Mouse (Mus musculus) lung, postnatal 0 days (tissue): ENCODE results near the gene Gdpd5. TPM values are rescaled to one million over a fixed set of nuclear protein-coding genes. Genes with fewer than 3 reads are reported as not detected.
A peak's percentile ranks its signal among the peaks of the same experiment; 100 is the strongest.

ENCODE experiments used
- ATAC-seq: fragments of 200-750 bp; cut with Nextera tagmentation; 2 replicates; pipeline ENCODE4 v1.8.0; 2017; ENCODE audit warnings: moderate library complexity
- DNase-seq: peaks from one replicate; pipeline ENCODE4 v3.0.0-alpha.2; 2016; ENCODE audit warnings: low spot score
- H3K27ac ChIP-seq: fragments of 300-500 bp; sonication (generic); 2 replicates; pipeline ENCODE4 v1.5.1; 2014; ENCODE audit warnings: antibody characterized with exemption, mild to moderate bottlenecking, low read length, mixed read lengths
- H3K27me3 ChIP-seq: fragments of 300-500 bp; sonication (generic); replicated peaks from 2 replicates; pipeline ENCODE4 v1.6.1; 2014; ENCODE audit warnings: low read length, mixed read lengths; ENCODE audit not compliant: insufficient read depth
- H3K36me3 ChIP-seq: fragments of 300-500 bp; sonication (generic); 2 replicates; pipeline ENCODE4 v1.6.1; 2014; ENCODE audit warnings: low read length, mixed read lengths; ENCODE audit not compliant: insufficient read depth
- H3K4me1 ChIP-seq: fragments of 300-500 bp; sonication (generic); 2 replicates; pipeline ENCODE4 v1.6.1; 2014; ENCODE audit warnings: antibody characterized with exemption, low read depth, low read length, mixed read lengths; ENCODE audit not compliant: insufficient read depth
- H3K4me2 ChIP-seq: fragments of 300-500 bp; sonication (generic); replicated peaks from 2 replicates; pipeline ENCODE4 v1.6.1; 2014; ENCODE audit warnings: low read depth, mild to moderate bottlenecking, low read length, moderate library complexity, mixed read lengths
- H3K4me3 ChIP-seq: fragments of 300-500 bp; sonication (generic); 2 replicates; pipeline ENCODE4 v1.5.1; 2014; ENCODE audit warnings: low read depth, low read length
- H3K9ac ChIP-seq: fragments of 300-500 bp; sonication (generic); replicated peaks from 2 replicates; pipeline ENCODE4 v1.6.1; 2014; ENCODE audit warnings: low read depth, mild to moderate bottlenecking
- H3K9me3 ChIP-seq: fragments of 300-500 bp; sonication (generic); 2 replicates; pipeline ENCODE4 v1.6.1; 2016; ENCODE audit warnings: low read length, mixed read lengths
- CTCF ChIP-seq: IDR thresholded peaks from 2 replicates; pipeline ENCODE4 v1.5.1; 2016; ENCODE audit warnings: antibody characterized with exemption, mild to moderate bottlenecking
- EP300 ChIP-seq: IDR thresholded peaks from 2 replicates; pipeline ENCODE4 v1.6.1; 2016; ENCODE audit warnings: antibody characterized with exemption, mild to moderate bottlenecking, control low read depth
- WGBS: fragments of 180-500 bp; shearing (Covaris S2); extraction: QIAGEN DNeasy Blood & Tissue Kit; methylation state at CpG from one replicate; pipeline ENCODE4 v1.1.7; 2014; 5-methylcytosine and 5-hydroxymethylcytosine counted together
- polyA plus RNA-seq: library from polyadenylated mRNA; unstranded; fragments of >200 nt; fragmentation: Nextera tagmentation; extraction: Ambion mirVana; gene quantifications from 2 replicates; pipeline ENCODE4 v1.2.1, GENCODE M21; 2015

Gene Gdpd5
- polyA plus RNA-seq, 1 experiment from 2014 or later: 18.7 TPM

DNA sequence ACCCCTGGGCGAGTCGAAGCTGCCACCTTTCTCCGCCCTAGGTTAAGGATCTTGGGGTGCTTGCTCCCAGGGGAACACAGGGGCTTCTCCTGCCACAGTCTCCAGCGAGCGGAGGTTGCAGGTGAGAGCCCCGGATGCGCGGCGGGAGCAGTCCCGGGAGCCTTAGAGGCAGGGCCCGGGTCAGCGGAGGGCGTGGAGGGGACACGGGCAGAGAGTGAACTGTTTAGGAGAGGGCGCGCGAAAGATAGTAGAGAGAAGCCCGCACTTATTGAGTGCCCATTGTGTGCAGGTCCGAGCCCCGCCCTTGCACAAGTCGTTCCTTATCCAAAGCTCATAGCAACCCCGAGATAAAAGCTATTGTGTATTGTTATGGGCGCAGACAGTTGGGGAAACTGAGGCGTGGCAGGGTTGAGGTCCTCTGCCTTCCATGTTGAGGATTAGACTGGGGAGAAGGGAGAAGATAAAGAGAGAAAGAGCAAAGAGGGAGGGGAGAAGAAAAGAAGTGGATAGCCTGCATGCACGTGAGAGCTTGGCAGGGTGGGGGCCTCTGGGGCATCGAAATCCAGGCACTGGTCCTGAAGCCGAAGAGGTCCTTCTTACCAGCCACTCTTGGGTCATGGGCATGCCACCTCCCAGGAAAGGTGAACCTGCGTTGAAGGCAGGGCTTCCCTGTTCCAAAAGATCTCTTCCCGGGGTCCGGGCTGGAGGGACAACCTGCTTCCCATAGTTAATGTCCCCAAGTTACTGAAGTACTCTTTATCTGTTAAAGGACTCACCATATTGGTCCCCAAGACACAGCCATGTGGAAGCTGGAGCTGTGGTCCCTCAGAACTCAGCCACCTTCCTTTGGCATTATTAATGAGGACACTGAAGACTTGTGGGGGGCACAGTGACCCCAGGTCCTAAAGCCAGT is 1.1 kb downstream of the Gdpd5 start:
- ATAC-seq (no peak), DNase-seq (peak; percentile 37)
- Histone ChIP-seq H3K4me1 (peaks cover 32% of the 10 kb centered on the region), H3K27ac (peak overlapping the region; percentile 88), H3K9ac (peak overlapping the region; percentile 53), H3K4me3 (peak overlapping the region; percentile 66), H3K9me3 (no peaks in the 10 kb centered on the region), H3K27me3 (no peaks in the 10 kb centered on the region), H3K36me3 (no peaks in the 10 kb centered on the region), H3K4me2 (peak overlapping the region; percentile 90)
- 6% methylated on average over 30 of the region's 30 CpGs for WGBS
- TF ChIP-seq CTCF: no peak
- no peak for TF ChIP-seq EP300

DNA sequence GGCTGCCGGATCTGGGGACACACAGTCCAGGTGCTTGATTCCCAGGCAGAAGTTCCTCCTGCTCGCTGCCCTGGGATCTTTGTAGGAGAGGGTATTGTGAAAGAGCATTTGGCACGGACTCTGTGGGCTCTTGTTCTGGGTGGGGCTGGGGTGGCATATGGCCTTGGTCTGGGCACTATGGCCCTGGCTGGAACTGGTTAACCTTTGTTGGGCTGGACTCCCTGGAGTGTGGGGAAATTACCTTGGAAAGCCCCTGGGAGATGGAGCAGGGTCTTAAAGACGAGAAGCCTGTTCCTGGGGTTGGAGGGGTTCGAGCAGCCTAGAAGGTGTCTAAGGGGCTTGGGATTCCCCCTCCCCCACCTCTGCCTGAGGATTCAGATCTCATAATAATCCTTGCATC is 2.0 kb downstream of the Gdpd5 start:
- H3K27me3 ChIP-seq: no peaks in the 10 kb centered on the region
- peak overlapping the region; percentile 71 for H3K27ac ChIP-seq
- ATAC-seq (no peak), DNase-seq (peak; percentile 67)
- peaks cover 32% of the 10 kb centered on the region for H3K4me1 ChIP-seq
- H3K9ac ChIP-seq: peak overlapping the region; percentile 16; the same call in 1 of the 2 replicates
- peak overlapping the region; percentile 90 for H3K4me2 ChIP-seq
- no peaks in the 10 kb centered on the region for H3K9me3 ChIP-seq
- H3K36me3 ChIP-seq: no peaks in the 10 kb centered on the region
- TF ChIP-seq EP300: no peak
- peak overlapping the region; percentile 66 for H3K4me3 ChIP-seq
- WGBS: 35% methylated on average over 5 of the region's 5 CpGs

DNA sequence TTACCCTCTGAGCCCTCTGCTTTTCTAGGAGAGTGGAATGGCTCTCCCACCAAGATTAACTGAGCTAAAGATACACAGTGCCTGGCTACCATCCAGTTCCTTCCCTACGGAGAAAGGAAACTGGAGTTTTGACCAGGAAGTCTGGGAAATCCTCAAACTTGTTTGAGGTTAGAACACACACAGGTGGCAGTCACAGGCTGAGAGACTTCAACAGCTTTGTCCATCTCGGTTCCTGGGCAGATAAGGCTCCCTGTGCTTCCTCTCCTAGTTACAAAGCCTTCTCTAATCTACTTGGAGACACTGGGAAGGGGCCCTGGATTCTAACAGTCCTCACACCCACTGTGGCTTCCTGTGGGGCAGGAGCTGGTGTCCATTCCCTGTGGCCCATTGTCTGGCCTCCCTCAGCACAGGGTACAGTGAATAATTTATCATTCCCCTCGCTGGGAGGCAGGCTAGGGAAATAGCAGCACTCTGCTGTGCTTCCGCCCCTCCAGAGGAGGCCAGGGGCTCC is 2.9 kb downstream of the Gdpd5 start:
- H3K27me3 ChIP-seq: no peaks in the 10 kb centered on the region
- 0 out of 2 replicates have a peak, but pooled peaks have one; percentile 35 for TF ChIP-seq EP300
- TF ChIP-seq CTCF: peak; percentile 54
- H3K36me3 ChIP-seq: no peaks in the 10 kb centered on the region
- DNase-seq: peak; percentile 71
- 17% methylated on average over 4 of the region's 4 CpGs for WGBS
- H3K9me3 ChIP-seq: no peaks in the 10 kb centered on the region
- peaks cover 32% of the 10 kb centered on the region for H3K4me1 ChIP-seq
- ATAC-seq: peak; percentile 16
- peak overlapping the region; percentile 66; the same call in 1 of the 2 replicates for H3K4me3 ChIP-seq
- peak overlapping the region; percentile 16; the same call in 1 of the 2 replicates for H3K9ac ChIP-seq
- peak overlapping the region; percentile 71 for H3K27ac ChIP-seq
- H3K4me2 ChIP-seq: peak overlapping the region; percentile 90

DNA sequence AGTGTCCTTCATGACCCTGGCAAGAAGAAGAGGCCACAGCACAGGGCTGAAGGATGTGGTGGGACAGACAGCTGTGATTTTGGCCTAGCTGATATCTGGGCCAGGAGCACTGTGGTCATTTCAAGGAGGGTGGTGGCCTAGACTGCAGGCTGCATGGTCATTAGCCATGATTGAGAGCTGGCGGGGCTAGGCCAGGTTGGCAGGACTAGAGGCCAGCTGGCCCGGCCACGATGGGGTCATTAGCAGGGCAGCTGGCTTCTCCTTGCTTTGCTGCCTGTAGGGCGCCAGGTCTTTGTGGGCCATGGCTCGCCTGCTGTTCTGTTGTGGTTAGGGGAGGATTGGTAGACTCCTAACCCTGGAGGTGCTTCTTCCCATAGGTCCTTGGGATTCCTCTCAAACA is 4.8 kb downstream of the Gdpd5 start:
- no peak overlapping the region for H3K27ac ChIP-seq
- H3K4me3 ChIP-seq: no peak overlapping the region
- ATAC-seq: no peak
- H3K9ac ChIP-seq: no peak overlapping the region
- 80% methylated on average over 5 of the region's 5 CpGs for whole genome bisulfite sequencing
- DNase-seq: no peak
- H3K4me2 ChIP-seq: no peak overlapping the region
- TF ChIP-seq EP300 (no peak), CTCF (no peak)
- H3K27me3 ChIP-seq: no peaks in the 10 kb centered on the region
- peaks cover 24% of the 10 kb centered on the region for H3K4me1 ChIP-seq
- no peaks in the 10 kb centered on the region for H3K36me3 ChIP-seq
- no peaks in the 10 kb centered on the region for H3K9me3 ChIP-seq

DNA sequence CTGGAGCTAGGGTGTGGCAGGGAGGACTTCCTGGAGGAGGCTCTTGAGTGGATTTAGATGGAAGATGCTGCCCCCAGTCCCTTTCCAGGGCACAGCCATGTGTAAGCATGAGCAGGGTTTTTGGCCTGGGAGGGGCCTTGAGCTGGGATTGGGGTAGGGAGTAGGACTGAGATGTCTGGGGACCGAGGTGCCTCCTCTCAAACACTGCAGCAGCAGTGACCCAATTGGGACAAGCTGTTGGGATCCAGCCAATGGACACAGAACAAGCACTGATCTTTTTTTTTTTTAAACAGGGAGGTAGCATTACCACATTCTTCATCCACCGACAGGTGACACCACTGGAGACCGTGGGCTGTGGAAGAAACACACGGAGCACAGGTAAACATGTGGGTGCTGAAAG is 5.6 kb downstream of the Gdpd5 start:
- no peak overlapping the region for H3K27ac ChIP-seq
- H3K9me3 ChIP-seq: no peaks in the 10 kb centered on the region
- TF ChIP-seq EP300 (no peak), CTCF (no peak)
- no peak overlapping the region for H3K4me2 ChIP-seq
- DNase-seq (no peak), ATAC-seq (no peak)
- H3K27me3 ChIP-seq: no peaks in the 10 kb centered on the region
- H3K36me3 ChIP-seq: no peaks in the 10 kb centered on the region
- no peak overlapping the region for H3K9ac ChIP-seq
- WGBS: 74% methylated on average over 4 of the region's 4 CpGs
- H3K4me1 ChIP-seq: peaks cover 23% of the 10 kb centered on the region
- H3K4me3 ChIP-seq: no peak overlapping the region

DNA sequence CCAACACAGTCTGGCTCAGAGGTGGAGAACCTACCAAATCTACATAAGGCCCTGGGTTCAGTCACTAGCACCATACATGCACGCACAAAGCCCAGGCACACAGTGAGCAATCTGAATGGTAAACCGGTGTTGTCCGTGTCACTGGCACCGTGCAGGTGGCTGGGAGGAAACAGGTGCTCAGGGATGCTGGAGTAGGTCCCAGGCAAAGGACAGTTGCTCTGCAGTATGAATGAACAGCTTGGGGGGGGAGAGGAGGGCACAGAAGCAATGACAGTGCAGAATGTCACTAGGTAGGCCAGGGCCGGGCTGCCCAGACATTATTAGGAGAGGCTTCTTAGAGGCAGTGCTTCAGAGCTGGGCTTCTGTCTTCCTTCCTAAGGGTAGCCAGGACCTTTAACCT is 6.1 kb downstream of the Gdpd5 start:
- DNase-seq: no peak
- H3K4me2 ChIP-seq: no peak overlapping the region
- no peak for ATAC-seq
- no peaks in the 10 kb centered on the region for H3K9me3 ChIP-seq
- TF ChIP-seq EP300: no peak
- no peak for TF ChIP-seq CTCF
- 77% methylated on average over 5 of the region's 5 CpGs for WGBS
- H3K4me3 ChIP-seq: no peak overlapping the region
- no peaks in the 10 kb centered on the region for H3K27me3 ChIP-seq
- no peak overlapping the region for H3K27ac ChIP-seq
- H3K4me1 ChIP-seq: peaks cover 23% of the 10 kb centered on the region
- peaks cover 4% of the 10 kb centered on the region; the same call in 1 of the 2 replicates for H3K36me3 ChIP-seq
- no peak overlapping the region for H3K9ac ChIP-seq
